ENCODE assay signal across 27 mouse cellular contexts in the genomic region with DNA sequence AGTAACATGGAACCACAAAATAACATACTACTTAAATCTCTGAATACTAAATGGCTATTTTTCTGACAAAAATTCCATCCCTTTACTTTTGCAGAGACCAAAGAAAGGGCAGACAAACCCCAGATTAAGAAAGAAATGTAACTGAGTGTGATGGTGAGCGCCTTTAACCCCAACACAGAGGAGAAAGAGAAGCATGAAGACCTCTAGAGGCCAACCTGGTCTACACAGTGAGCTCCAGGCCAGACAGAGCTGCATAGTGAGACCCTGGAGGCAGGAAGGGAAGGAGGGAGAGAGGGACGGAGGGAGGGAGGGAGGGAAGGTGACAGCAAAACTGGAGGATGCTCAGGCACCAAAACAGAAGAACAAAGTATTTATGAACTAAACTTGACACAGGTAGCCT. TPM values are rescaled to one million over a fixed set of nuclear protein-coding genes. Genes with fewer than 3 reads are reported as not detected.
DNase-seq lines count a peak whose midpoint lies in the region; ATAC-seq and TF ChIP-seq lines count a peak whose summit lies in the region.
"Had no signal": no experiment of that assay in that cellular context is flagged by ENCODE, and none has a peak within 500 bp of the region (broad histone marks: within the 10 kb centered on the region; RNA-seq: fewer than 3 reads in every experiment).

No protein-coding gene starts in this region.

- no peak overlapping the region for H3K9ac ChIP-seq in heart, embryonic 15.5 days
- no peak overlapping the region for H3K9ac ChIP-seq in liver, embryonic 14.5 days (replicated peaks)
- H3K9ac ChIP-seq: embryonic facial prominence, embryonic 12.5 days; forebrain, embryonic 13.5 days; hindbrain, embryonic 13.5 days; midbrain, embryonic 12.5 days had no signal

- H3K4me3 ChIP-seq in heart, embryonic 15.5 days: no peak overlapping the region
- H3K4me3 ChIP-seq in liver, embryonic 14.5 days (ENCODE audit: insufficient read depth in 1 of 2, low read depth in 2 of 2, low read length in 2 of 2): no peak overlapping the region
- H3K4me3 ChIP-seq: embryonic facial prominence, embryonic 12.5 days; erythroblast, embryonic 14.5 days; forebrain, embryonic 13.5 days; hindbrain, embryonic 13.5 days; midbrain, embryonic 12.5 days had no signal

- H3K9me3 ChIP-seq in heart, embryonic 15.5 days (replicated peaks): no peaks in the 10 kb centered on the region
- H3K9me3 ChIP-seq in liver, embryonic 14.5 days (ENCODE audit: control insufficient read depth, low read length): no peaks in the 10 kb centered on the region
- H3K9me3 ChIP-seq: embryonic facial prominence, embryonic 12.5 days; forebrain, embryonic 13.5 days; hindbrain, embryonic 13.5 days; midbrain, embryonic 12.5 days had no signal

- peak; percentile 47 for TF ChIP-seq CTCF in liver, embryonic 14.5 days (IDR thresholded peaks at IDR 0.05; ENCODE audit: low read depth)

- no peaks in the 10 kb centered on the region for H3K36me3 ChIP-seq in heart, embryonic 15.5 days
- no peaks in the 10 kb centered on the region for H3K36me3 ChIP-seq in liver, embryonic 14.5 days (replicated peaks; ENCODE audit: control insufficient read depth, insufficient read depth, low read depth)
- H3K36me3 ChIP-seq: embryonic facial prominence, embryonic 12.5 days; hindbrain, embryonic 13.5 days had no signal

- peak; percentile 43 for DNase-seq in heart, adult 11 months
- DNase-seq in heart, adult 18-20 months: no peak
- no peak for DNase-seq in heart, adult 8-10 months (ENCODE audit: low spot score)
- no peak for DNase-seq in liver, embryonic 14.5 days (ENCODE audit: low read depth in 3 of 3, low spot score in 3 of 3)
- DNase-seq in adrenal gland, postnatal 25 days: no peak
- DNase-seq in thymus, postnatal 14 days: no peak
- DNase-seq: adrenal gland, adult 8-10 months; cerebellum, adult 18-20 months; cerebellum, postnatal 14 days; gastrocnemius, postnatal 36 days; kidney, adult 2 months; lung, adult 18-20 months; lung, postnatal 14 days; thymus, adult 18-20 months; thymus, postnatal 4 days had no signal

- TF ChIP-seq EP300 in liver, embryonic 14.5 days (IDR thresholded peaks at IDR 0.05; ENCODE audit: low read depth): no peak

- no peaks in the 10 kb centered on the region for H3K27me3 ChIP-seq in heart, embryonic 15.5 days
- H3K27me3 ChIP-seq in liver, embryonic 14.5 days (ENCODE audit: control insufficient read depth, insufficient read depth, low read length): no peaks in the 10 kb centered on the region
- H3K27me3 ChIP-seq: embryonic facial prominence, embryonic 12.5 days; forebrain, embryonic 13.5 days; hindbrain, embryonic 13.5 days; midbrain, embryonic 12.5 days had no signal

- H3K27ac ChIP-seq in heart, embryonic 15.5 days: peak overlapping the region; percentile 45
- H3K27ac ChIP-seq in liver, embryonic 14.5 days: peak overlapping the region; percentile 54
- H3K27ac ChIP-seq: embryonic facial prominence, embryonic 12.5 days; forebrain, embryonic 13.5 days; hindbrain, embryonic 13.5 days; kidney, postnatal 0 days; midbrain, embryonic 12.5 days had no signal

- H3K4me1 ChIP-seq in heart, embryonic 15.5 days (replicated peaks): peaks cover 10% of the 10 kb centered on the region
- peaks cover 16 to 25% of the 10 kb centered on the region in 2 experiments for H3K4me1 ChIP-seq in liver, embryonic 14.5 days (replicated peaks; ENCODE audit: control insufficient read depth in 2 of 2, insufficient read depth in 2 of 2, low read length in 1 of 2)
- H3K4me1 ChIP-seq: embryonic facial prominence, embryonic 12.5 days; hindbrain, embryonic 13.5 days had no signal

- WGBS in heart, embryonic 15.5 days: 47% methylated on average over 2 of the region's 2 CpGs
- 52% methylated on average over 2 of the region's 2 CpGs for WGBS in liver, embryonic 14.5 days (ENCODE audit: insufficient replicate concordance)

- H3K4me2 ChIP-seq in heart, embryonic 15.5 days: no peak overlapping the region
- H3K4me2 ChIP-seq in liver, embryonic 14.5 days (ENCODE audit: low read depth): no peak overlapping the region
- H3K4me2 ChIP-seq: embryonic facial prominence, embryonic 12.5 days; forebrain, embryonic 13.5 days; hindbrain, embryonic 13.5 days; midbrain, embryonic 12.5 days had no signal

- ATAC-seq in heart, embryonic 15.5 days (replicated peaks; ENCODE audit: insufficient number of reproducible peaks, insufficient read depth, low FRiP score, low read depth): no peak
- ATAC-seq in erythroblast, adult 5-6 weeks (replicated peaks; ENCODE audit: low FRiP score, poor library complexity, severe bottlenecking): peak; percentile 66
- peak; percentile 75 for ATAC-seq in liver, embryonic 14.5 days (ENCODE audit: insufficient read depth)
- ATAC-seq: activated CD4-positive, CD25-positive, alpha-beta regulatory T cell, adult 4 months; forebrain, embryonic 13.5 days had no signal

RNA-seq across cellular contexts. Expression of a gene that starts 40.7 kb away (rescaled TPM):
- 10 to 100 TPM; 12.0 to 14.4 TPM for total RNA-seq in heart, adult 18-20 months (2021)
- 4.0 and 4.8 TPM in 2 replicates for polyA plus RNA-seq in heart, embryonic 15.5 days (2015; fragmentation: Nextera tagmentation; extraction: Ambion mirVana)
- total RNA-seq in heart, adult 8-10 months (2022): 10 to 100 TPM; 11.3 to 26.0 (median 18.6) TPM
- total RNA-seq in erythroblast, adult 5-6 weeks (2015; ENCODE audit: low replicate concordance): 0.58 and 1.7 TPM in 2 replicates
- 2.0 and 3.2 TPM in 2 replicates for total RNA-seq in erythroblast, adult 5-6 weeks (2017; ENCODE audit: low replicate concordance)
- 1.2 and 1.3 TPM in 2 replicates for polyA plus RNA-seq in liver, embryonic 14.5 days (2012; rRNA removed)
- polyA plus RNA-seq in liver, embryonic 14.5 days (2014; fragmentation: Nextera tagmentation; extraction: Ambion mirVana): 1.1 and 1.2 TPM in 2 replicates
- 13.2 and 16.7 TPM in 2 replicates for total RNA-seq in adrenal gland, postnatal 25 days (2021)

RNA-seq across cellular contexts. Expression of a gene that starts 53.8 kb away (rescaled TPM):
- 10 to 100 TPM; 66.3 to 67.5 TPM for total RNA-seq in heart, adult 18-20 months (2021)
- polyA plus RNA-seq in heart, embryonic 15.5 days (2015; fragmentation: Nextera tagmentation; extraction: Ambion mirVana): 30.6 and 34.9 TPM in 2 replicates
- 10 to 100 TPM; 64.5 to 69.8 (median 69.3) TPM for total RNA-seq in heart, adult 8-10 months (2022)
- total RNA-seq in erythroblast, adult 5-6 weeks (2015; ENCODE audit: low replicate concordance): 114 and 134 TPM in 2 replicates
- total RNA-seq in erythroblast, adult 5-6 weeks (2017; ENCODE audit: low replicate concordance): 72.4 and 84.6 TPM in 2 replicates
- polyA plus RNA-seq in liver, embryonic 14.5 days (2012; rRNA removed): 18.0 and 22.7 TPM in 2 replicates
- polyA plus RNA-seq in liver, embryonic 14.5 days (2014; fragmentation: Nextera tagmentation; extraction: Ambion mirVana): 21.6 and 24.8 TPM in 2 replicates
- 61.0 and 70.9 TPM in 2 replicates for total RNA-seq in adrenal gland, postnatal 25 days (2021)

RNA-seq across cellular contexts. Expression of a gene that starts 56.1 kb away (rescaled TPM):
- under 1 TPM; 0.35 to 0.54 TPM for total RNA-seq in heart, adult 18-20 months (2021)
- 10.2 and 11.6 TPM in 2 replicates for polyA plus RNA-seq in heart, embryonic 15.5 days (2015; fragmentation: Nextera tagmentation; extraction: Ambion mirVana)
- total RNA-seq in heart, adult 8-10 months (2022): 1 to 10 TPM; 1.1 to 1.6 (median 1.4) TPM
- not detected in 2 replicates for total RNA-seq in erythroblast, adult 5-6 weeks (2015; ENCODE audit: low replicate concordance)
- total RNA-seq in erythroblast, adult 5-6 weeks (2017; ENCODE audit: low replicate concordance): not detected in 2 replicates
- polyA plus RNA-seq in liver, embryonic 14.5 days (2012; rRNA removed): 0.04 and 0.10 TPM in 2 replicates
- 0.14 TPM in 1 of 2 replicates, not detected in the other for polyA plus RNA-seq in liver, embryonic 14.5 days (2014; fragmentation: Nextera tagmentation; extraction: Ambion mirVana)
- total RNA-seq in adrenal gland, postnatal 25 days (2021): not detected in 2 replicates
- total RNA-seq: layer of hippocampus, postnatal 25 days; neutrophil, adult 5-6 weeks had no signal
- polyA plus RNA-seq: activated CD4-positive, CD25-positive, alpha-beta regulatory T cell, adult 4 months; erythroblast, embryonic 14.5 days; forebrain, embryonic 13.5 days; small intestine, adult 2 months had no signal
